Mouse (Mus musculus): ENCODE measurements around the gene Ptx3. TPM values are rescaled to one million over a fixed set of nuclear protein-coding genes. Genes with fewer than 3 reads are reported as not detected.
"Not testable (repeated sequence)": the region's sequence is repeated elsewhere in the genome, so short reads cannot be mapped to it uniquely, and the experiment has no call there.

The Ptx3 gene
- polyA plus RNA-seq, 1 experiment, result 0.93 TPM

DNA sequence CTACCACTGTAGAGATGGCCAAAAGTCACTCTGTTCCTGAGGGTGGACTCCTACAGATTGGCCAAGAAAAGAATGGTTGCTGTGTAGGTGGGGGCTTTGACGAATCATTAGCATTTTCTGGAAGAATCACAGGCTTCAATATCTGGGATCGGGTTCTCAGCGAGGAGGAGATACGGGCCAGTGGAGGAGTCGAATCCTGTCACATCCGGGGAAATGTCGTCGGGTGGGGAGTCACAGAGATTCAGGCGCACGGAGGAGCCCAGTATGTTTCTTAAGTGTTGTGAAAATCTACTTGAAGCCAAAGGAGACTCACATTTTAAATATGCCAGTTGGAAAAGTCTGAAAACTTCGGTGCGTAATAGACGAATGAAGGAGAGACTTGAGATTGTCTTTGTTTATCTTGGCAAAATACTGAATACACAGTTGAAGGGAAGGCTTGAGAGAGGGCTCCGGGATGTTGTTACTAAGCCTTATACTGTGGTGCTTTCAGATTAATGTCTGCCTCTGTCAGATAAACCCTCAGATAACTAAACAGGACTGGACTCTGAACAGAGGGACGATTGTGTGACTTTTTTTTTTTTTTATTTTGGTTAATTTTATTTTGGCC is 5.3 kb downstream of the Ptx3 start:
- 48% methylated on average over 15 of the region's 15 CpGs for WGBS
- TF ChIP-seq CTCF (IDR thresholded peaks at IDR 0.05; ENCODE audit: insufficient read depth, low read length) (no peak), POLR2A (IDR thresholded peaks at IDR 0.05; ENCODE audit: borderline replicate concordance, extremely low read depth, low read depth, low read length) (no peak)
- no peak for DNase-seq
- no peaks in the 10 kb centered on the region for H3K4me1 ChIP-seq (ENCODE audit: control insufficient read depth, insufficient read depth, low read length)
- no peak overlapping the region for H3K4me3 ChIP-seq (replicated peaks; ENCODE audit: extremely low read depth, low read depth, low read length)

DNA sequence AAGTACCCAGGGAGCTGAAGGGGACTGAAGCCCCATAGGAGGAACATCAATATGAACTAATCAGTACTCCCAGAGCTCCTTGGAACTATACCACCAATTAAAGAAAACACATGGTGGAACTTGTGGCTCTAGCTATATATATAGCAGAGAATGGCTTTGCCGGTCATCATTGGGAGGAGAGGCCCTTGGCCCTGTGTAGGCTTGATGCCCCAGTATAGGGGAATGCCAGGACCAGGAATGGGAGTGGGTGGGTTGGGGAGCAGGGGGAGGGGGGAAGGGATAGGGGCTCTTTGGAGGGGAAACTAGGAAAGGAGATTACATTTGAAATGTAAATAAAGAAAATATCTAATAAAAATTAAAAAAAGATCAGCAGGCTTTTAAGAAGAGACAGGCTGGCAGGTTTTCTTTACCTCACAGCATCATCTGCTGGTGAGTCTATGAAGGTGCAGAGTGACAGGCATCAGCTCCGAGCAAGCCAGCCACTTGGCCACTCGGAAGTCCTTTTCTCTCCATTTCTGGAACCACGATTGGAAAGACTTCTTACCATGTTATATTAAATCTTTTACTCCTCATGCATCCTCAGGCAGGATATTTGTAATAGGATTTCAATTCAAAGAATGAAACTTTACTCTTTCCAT is 16.6 kb downstream of the Ptx3 start:
- not testable (repeated sequence) for H3K4me1 ChIP-seq (ENCODE audit: control insufficient read depth, insufficient read depth, low read length); H3K4me3 ChIP-seq (replicated peaks; ENCODE audit: extremely low read depth, low read depth, low read length); DNase-seq
- peak; percentile 32 for TF ChIP-seq CTCF (IDR thresholded peaks at IDR 0.05; ENCODE audit: insufficient read depth, low read length)
- 39% methylated on average over 4 of the region's 4 CpGs for WGBS

GRCm38 (mm10) chr3:66240476-66240875 is 20.8 kb downstream of the Ptx3 start:
- DNase-seq, result no peak
- no peak for TF ChIP-seq POLR2A (IDR thresholded peaks at IDR 0.05; ENCODE audit: borderline replicate concordance, extremely low read depth, low read depth, low read length)
- TF ChIP-seq CTCF (IDR thresholded peaks at IDR 0.05; ENCODE audit: insufficient read depth, low read length), result no peak
- Histone ChIP-seq H3K4me1 (ENCODE audit: control insufficient read depth, insufficient read depth, low read length) (no peaks in the 10 kb centered on the region), H3K4me3 (replicated peaks; ENCODE audit: extremely low read depth, low read depth, low read length) (no peak overlapping the region)

- WGBS, result 82% methylated on average over 7 of the region's 7 CpGs
- no peak overlapping the region for H3K4me3 ChIP-seq (replicated peaks; ENCODE audit: extremely low read depth, low read depth, low read length)
- TF ChIP-seq CTCF (IDR thresholded peaks at IDR 0.05; ENCODE audit: insufficient read depth, low read length) (no peak), POLR2A (IDR thresholded peaks at IDR 0.05; ENCODE audit: borderline replicate concordance, extremely low read depth, low read depth, low read length) (no peak)
- no peak for DNase-seq
- H3K4me1 ChIP-seq (ENCODE audit: control insufficient read depth, insufficient read depth, low read length), result no peaks in the 10 kb centered on the region
Observed at GRCm38 (mm10) chr3:66251842-66252241, 32.1 kb downstream of the Ptx3 start.

- TF ChIP-seq CTCF (IDR thresholded peaks at IDR 0.05; ENCODE audit: insufficient read depth, low read length) (no peak), POLR2A (IDR thresholded peaks at IDR 0.05; ENCODE audit: borderline replicate concordance, extremely low read depth, low read depth, low read length) (no peak)
- H3K4me3 ChIP-seq (replicated peaks; ENCODE audit: extremely low read depth, low read depth, low read length), result no peak overlapping the region
- DNase-seq, result no peak
- H3K4me1 ChIP-seq (ENCODE audit: control insufficient read depth, insufficient read depth, low read length), result no peaks in the 10 kb centered on the region
- 78% methylated on average over 9 of the region's 9 CpGs for WGBS
Observed at GRCm38 (mm10) chr3:66254504-66255105, 34.9 kb downstream of the Ptx3 start.

DNA sequence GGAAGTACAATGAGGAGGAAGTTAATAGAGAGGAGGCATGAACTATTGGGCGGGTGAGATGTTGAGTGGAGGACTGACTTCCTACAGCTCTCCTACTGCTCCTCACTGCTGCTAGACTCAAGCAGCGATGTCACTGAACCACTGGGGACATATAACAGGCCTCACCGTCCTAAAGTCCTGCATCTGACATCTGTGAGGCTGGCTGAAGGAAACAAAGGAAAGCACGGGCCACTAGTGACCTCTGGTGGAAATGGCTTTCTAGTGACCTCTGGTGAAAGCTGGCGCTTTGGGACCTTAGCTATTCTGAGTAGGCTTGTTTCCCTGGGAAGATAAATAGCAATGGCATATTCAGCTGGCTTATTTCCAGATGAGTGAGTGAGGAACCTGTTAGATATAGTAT is 42.6 kb downstream of the Ptx3 start:
- H3K4me3 ChIP-seq (replicated peaks; ENCODE audit: extremely low read depth, low read depth, low read length), result no peak overlapping the region
- H3K4me1 ChIP-seq (ENCODE audit: control insufficient read depth, insufficient read depth, low read length), result no peaks in the 10 kb centered on the region
- 42% methylated on average over 5 of the region's 5 CpGs for WGBS
- no peak for DNase-seq
- TF ChIP-seq POLR2A (IDR thresholded peaks at IDR 0.05; ENCODE audit: borderline replicate concordance, extremely low read depth, low read depth, low read length), result no peak
- peak; percentile 16; the same call in 1 of the 2 replicates for TF ChIP-seq CTCF (IDR thresholded peaks at IDR 0.05; ENCODE audit: insufficient read depth, low read length)

DNA sequence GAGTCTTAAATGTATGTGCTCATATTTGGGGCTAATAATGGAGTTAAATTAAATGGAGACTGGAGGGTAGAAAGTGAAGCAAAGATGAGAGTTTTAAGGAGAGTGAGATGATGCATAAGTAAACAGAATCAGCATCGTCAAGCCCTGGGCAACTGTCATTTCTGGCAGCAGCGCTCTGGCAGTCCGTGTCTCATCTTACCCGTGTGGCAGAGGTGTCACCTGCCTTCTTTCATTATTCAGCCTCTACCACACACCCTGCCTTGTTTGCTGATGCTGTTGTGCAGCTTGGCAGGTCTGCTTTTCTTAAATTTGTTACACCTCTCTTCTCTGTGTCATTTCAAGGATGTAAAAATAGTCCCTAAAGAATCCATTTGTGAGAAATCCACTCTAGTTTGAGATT is 43.6 kb downstream of the Ptx3 start:
- DNase-seq, result no peak
- WGBS, result 80% methylated on average over 4 of the region's 4 CpGs
- H3K4me1 ChIP-seq (ENCODE audit: control insufficient read depth, insufficient read depth, low read length), result no peaks in the 10 kb centered on the region
- no peak for TF ChIP-seq POLR2A (IDR thresholded peaks at IDR 0.05; ENCODE audit: borderline replicate concordance, extremely low read depth, low read depth, low read length)
- no peak for TF ChIP-seq CTCF (IDR thresholded peaks at IDR 0.05; ENCODE audit: insufficient read depth, low read length)
- no peak overlapping the region for H3K4me3 ChIP-seq (replicated peaks; ENCODE audit: extremely low read depth, low read depth, low read length)

Other genes with a start within 250 kb of the Ptx3 start
- 0.41 and 0.42 TPM in 2 replicates for gene Veph1, start 76.9 kb downstream of the Ptx3 start, polyA plus RNA-seq (2012; rRNA removed)